Mouse (Mus musculus): ENCODE results near the gene Psme4.

Gene Psme4

GRCm38 (mm10) chr11:30786230-30786983 is 14.9 kb downstream of the Psme4 start:
- in situ Hi-C loops (cut with MboI, MseI) = no loop called here

DNA sequence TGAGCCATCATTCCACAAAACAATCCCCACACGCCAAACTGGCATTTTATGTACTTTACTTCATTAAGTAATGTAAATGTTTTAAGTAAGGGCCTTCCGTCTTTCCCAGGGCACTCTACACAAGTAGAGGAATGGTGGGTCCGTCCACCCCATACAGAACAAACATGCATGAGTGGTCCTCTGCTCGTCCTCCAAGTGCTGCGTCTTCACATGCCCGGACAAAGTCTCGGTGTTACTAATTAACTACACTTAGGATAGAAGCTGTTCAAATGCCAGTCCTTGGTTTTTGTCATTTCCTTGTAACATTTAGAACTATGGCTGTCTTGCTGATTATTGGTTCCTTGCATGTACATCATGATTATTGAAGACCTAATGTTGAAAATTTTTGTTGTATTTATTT is 21.2 kb downstream of the Psme4 start:
- in situ Hi-C loops (cut with MboI, MseI) = loop anchor here (10.0 kb wide), 1 partner anchor 538 kb away; no protein-coding TSS in a partner anchor

- in situ Hi-C loops (cut with MboI, MseI) = loop anchor here (10.0 kb wide), 1 partner anchor 539 kb away; no protein-coding TSS in a partner anchor
Measured at GRCm38 (mm10) chr11:30793753-30794152, 22.2 kb downstream of the Psme4 start.

DNA sequence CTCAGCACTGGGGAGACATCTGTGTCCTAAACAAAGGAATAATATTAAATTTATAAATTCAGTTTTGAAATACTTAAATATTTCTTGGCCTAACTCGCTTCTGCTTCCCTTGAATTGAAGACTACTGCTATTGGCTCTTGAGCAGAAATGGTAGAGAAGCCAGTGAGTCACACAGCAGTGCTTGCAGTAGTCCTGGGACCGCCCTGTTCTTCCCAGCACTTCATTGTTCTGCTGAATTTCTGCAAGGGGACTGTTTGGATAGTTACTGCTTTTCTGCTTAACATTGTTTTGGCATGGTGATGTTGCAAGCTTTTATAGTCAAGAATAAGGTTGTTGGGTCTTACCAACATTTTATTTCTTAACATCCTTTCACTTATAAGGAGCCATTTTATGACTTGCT is 25.7 kb downstream of the Psme4 start:
- in situ Hi-C loops (cut with MboI, MseI) = loop anchor here (10.0 kb wide), 1 partner anchor 542 kb away; no protein-coding TSS in a partner anchor

- in situ Hi-C loops (cut with MboI, MseI) = loop anchor here (10.0 kb wide), 1 partner anchor 545 kb away; no protein-coding TSS in a partner anchor
Measured at GRCm38 (mm10) chr11:30799496-30799895, 28.0 kb downstream of the Psme4 start.

DNA sequence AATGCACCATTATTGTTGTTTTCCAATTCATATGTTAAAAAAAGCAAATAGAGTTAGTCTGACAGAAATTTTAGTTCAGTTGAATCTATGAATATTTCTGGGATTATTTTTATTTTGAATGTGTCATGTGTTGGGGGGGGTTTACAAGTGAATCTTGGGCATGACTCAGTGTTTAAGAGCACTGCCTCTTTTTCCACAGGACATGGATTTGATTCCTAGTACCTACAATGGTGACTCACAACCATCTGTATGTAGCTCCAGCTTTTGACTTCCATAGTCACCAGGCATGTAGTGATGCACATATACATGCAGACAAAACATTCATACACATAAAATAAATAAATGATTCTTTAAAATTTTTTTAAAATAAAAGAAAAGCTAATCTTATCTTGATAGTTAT is 28.6 kb downstream of the Psme4 start:
- in situ Hi-C loops (cut with MboI, MseI) = no loop called here

DNA sequence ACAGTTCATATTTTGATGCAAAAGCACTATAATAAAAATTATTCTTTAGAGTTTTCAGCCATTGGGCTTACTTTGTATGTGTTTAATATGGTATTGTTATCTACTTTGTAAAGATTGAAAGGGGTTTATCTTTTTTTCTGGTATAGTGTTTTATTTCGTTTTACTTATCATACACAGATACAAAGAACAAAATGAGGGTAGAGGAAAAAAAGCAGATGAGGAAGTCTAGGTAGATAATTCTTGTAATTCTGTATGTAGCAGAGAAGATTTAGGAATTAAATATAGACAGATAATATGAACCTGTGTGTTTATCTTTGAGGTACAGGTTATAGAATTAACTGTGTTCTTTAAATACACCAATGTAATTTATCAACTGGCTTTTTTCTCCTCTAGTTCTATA is 30.9 kb downstream of the Psme4 start:
- in situ Hi-C loops (cut with MboI, MseI) = no loop called here

DNA sequence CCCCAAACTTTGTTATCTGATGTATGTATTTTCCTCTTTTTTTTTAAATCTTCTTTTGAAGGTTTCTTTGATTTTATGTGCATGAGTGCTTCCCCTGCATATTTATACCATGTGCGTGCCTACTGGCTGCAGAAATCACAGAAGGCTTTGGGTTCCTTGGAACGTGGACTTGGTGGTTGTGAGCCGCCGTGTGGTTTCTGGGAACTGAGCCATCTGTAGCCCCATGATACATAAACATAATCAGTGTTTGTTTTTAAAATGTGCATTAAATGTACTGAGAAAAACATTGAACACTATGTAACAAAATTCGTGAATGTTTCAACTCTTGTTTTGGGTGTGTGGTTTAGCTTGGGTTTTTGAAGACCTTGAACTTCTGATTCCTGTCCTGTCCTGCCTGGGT is 49.6 kb downstream of the Psme4 start:
- in situ Hi-C loops (cut with MboI, MseI) = no loop called here

- in situ Hi-C loops (cut with MboI, MseI) = no loop called here
Measured at GRCm38 (mm10) chr11:30838793-30839192, 67.3 kb downstream of the Psme4 start.

- in situ Hi-C loops (cut with MboI, MseI) = no loop called here
Measured at GRCm38 (mm10) chr11:30844355-30844754, 72.8 kb downstream of the Psme4 start.

GRCm38 (mm10) chr11:30872425-30872824 is 100.9 kb downstream of the Psme4 start:
- in situ Hi-C loops (cut with MboI, MseI) = no loop called here

- in situ Hi-C loops (cut with MboI, MseI) = no loop called here
Measured at GRCm38 (mm10) chr11:30885171-30885871, 113.8 kb downstream of the Psme4 start, which contains the start of the genes Gpr75 and Asb3. TSS of gene Gpr75 (plus strand) at chr11:30885358. TSS of gene Asb3 (plus strand) at chr11:30885416.

GRCm38 (mm10) chr11:30888153-30888552 is 116.6 kb downstream of the Psme4 start:
- in situ Hi-C loops (cut with MboI, MseI) = no loop called here

- in situ Hi-C loops (cut with MboI, MseI) = no loop called here
Measured at GRCm38 (mm10) chr11:30896201-30896600, 124.7 kb downstream of the Psme4 start.

DNA sequence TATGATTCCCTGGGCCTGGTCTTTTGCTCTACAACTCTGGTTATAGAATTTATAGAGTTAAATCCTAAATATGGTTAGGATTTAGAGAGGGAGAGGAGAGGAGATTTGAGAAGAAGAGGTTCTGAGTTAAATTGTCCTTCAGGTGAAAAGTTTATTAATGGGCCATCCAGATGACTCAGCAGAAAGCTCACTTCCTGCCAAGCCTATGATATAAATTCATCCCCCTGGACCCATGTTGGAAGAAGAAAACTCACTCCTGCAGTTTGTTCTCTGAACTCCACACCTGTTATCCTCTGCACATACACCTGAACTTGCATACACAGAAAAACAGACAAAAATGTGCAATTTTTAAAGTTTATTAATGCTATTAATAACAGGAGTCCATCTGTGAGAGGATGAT is 127.8 kb downstream of the Psme4 start:
- in situ Hi-C loops (cut with MboI, MseI) = no loop called here

- in situ Hi-C loops (cut with MboI, MseI) = no loop called here
Measured at GRCm38 (mm10) chr11:30912311-30912710, 140.8 kb downstream of the Psme4 start.

DNA sequence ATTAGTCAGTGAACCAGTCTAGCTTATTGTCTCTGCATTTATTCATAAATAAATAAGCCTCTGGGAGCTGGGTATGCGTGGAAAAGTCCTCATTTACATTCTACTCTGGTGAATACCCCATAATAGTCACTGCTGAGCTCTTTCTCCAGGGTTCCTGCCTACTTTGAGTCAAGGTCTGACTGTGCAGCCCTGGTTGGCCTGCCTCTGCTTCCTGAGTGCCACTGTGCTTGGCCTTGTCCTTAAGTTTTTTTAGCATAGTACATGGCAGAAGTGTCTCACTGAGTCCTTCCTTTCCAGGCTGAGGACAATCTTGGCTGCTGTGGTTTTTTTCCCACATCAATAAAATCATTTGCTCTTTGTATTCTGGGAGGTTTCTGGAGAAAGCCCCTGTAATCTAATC is 149.1 kb downstream of the Psme4 start:
- in situ Hi-C loops (cut with MboI, MseI) = no loop called here

GRCm38 (mm10) chr11:30923283-30923682 is 151.8 kb downstream of the Psme4 start:
- in situ Hi-C loops (cut with MboI, MseI) = no loop called here

DNA sequence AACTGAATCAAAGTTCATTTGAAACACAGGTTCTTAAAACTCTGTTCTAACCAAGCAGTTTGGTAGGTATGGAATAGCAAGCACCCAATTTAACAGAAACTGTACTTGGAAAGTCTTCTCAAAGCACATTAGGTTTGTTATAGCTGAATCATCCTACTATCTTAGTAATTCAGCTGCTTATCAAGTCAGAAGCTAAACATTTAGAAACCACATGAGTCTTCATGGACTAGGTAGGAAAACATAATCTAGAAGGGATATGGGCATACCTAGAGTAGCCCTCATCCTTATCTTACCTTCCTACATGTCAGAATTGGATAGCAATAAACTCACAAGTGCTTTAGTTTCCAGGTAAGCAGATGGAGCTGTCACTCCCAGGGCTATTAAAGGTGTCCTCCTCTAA is 156.6 kb downstream of the Psme4 start:
- in situ Hi-C loops (cut with MboI, MseI) = no loop called here

GRCm38 (mm10) chr11:30928498-30928897 is 157.0 kb downstream of the Psme4 start:
- in situ Hi-C loops (cut with MboI, MseI) = no loop called here

Measured in T-helper 1 cell (primary cell).